Mouse (Mus musculus) forebrain, embryonic 11.5 days (tissue): Measurements from ENCODE around the gene Cox6b2. TPM values are rescaled to one million over a fixed set of nuclear protein-coding genes. Genes with fewer than 3 reads are reported as not detected.

Source experiments
- ATAC-seq: fragments of 200-750 bp; cut with Nextera tagmentation; replicated peaks from 2 replicates; pipeline ENCODE4 v1.8.0; 2017; ENCODE audit warnings: moderate TSS enrichment; ENCODE audit not compliant: low FRiP score
- DNase-seq: peaks from one replicate; pipeline ENCODE4 v3.0.0-alpha.2; 2017; ENCODE audit warnings: low spot score
- H3K27ac ChIP-seq: fragments of 300-500 bp; sonication (generic); 2 replicates; pipeline ENCODE4 v1.5.1; 2014; ENCODE audit warnings: low read depth, low read length
- H3K27me3 ChIP-seq: fragments of 300-500 bp; sonication (generic); 2 replicates; pipeline ENCODE4 v1.6.1; 2014; ENCODE audit warnings: mild to moderate bottlenecking, low read length, mixed read lengths; ENCODE audit not compliant: control insufficient read depth, insufficient read depth
- H3K36me3 ChIP-seq: fragments of 300-500 bp; sonication (generic); 2 replicates; pipeline ENCODE4 v1.6.1; 2014; ENCODE audit warnings: mild to moderate bottlenecking, low read length, moderate library complexity, mixed read lengths; ENCODE audit not compliant: control insufficient read depth, insufficient read depth
- H3K4me1 ChIP-seq: fragments of 300-500 bp; sonication (generic); replicated peaks from 2 replicates; pipeline ENCODE4 v1.6.1; 2014; ENCODE audit warnings: low read length, mixed read lengths; ENCODE audit not compliant: control insufficient read depth, insufficient read depth
- H3K4me2 ChIP-seq: fragments of 300-500 bp; sonication (generic); 2 replicates; pipeline ENCODE4 v1.6.1; 2014; ENCODE audit warnings: low read depth, mild to moderate bottlenecking, low read length, moderate library complexity, mixed read lengths; ENCODE audit not compliant: severe bottlenecking
- H3K4me3 ChIP-seq: fragments of 300-500 bp; sonication (generic); 2 replicates; pipeline ENCODE4 v1.5.1; 2014; ENCODE audit warnings: low read depth, low read length
- H3K9ac ChIP-seq: fragments of 300-500 bp; sonication (generic); 2 replicates; pipeline ENCODE4 v1.6.1; 2014; ENCODE audit warnings: low read length
- H3K9me3 ChIP-seq: fragments of 300-500 bp; sonication (generic); 2 replicates; pipeline ENCODE4 v1.6.1; 2016; ENCODE audit warnings: low read length, mixed read lengths; ENCODE audit not compliant: control insufficient read depth
- WGBS: fragments of 180-500 bp; shearing (Covaris S2); extraction: QIAGEN DNeasy Blood & Tissue Kit; methylation state at CpG from one replicate; pipeline ENCODE4 v1.1.7; 2014; 5-methylcytosine and 5-hydroxymethylcytosine counted together
- polyA plus RNA-seq: library from polyadenylated mRNA; unstranded; fragments of >200 nt; fragmentation: Nextera tagmentation; extraction: Ambion mirVana; gene quantifications from 2 replicates; pipeline ENCODE4 v1.2.1, GENCODE M21; 2014

Gene Cox6b2
- polyA plus RNA-seq, 1 experiment from 2014 or later: 29.9 TPM

GRCm38 (mm10) chr7:4776861-4777830 is 24.3 kb upstream of the Cox6b2 start:
- Histone ChIP-seq H3K9ac (no peak overlapping the region), H3K36me3 (no peaks in the 10 kb centered on the region), H3K4me3 (peak overlapping the region; percentile 11), H3K27me3 (peaks cover 46% of the 10 kb centered on the region), H3K4me1 (0 out of 2 replicates have a peak, but pooled peaks cover 5% of the 10 kb centered on the region), H3K4me2 (peak overlapping the region; percentile 32), H3K9me3 (no peaks in the 10 kb centered on the region), H3K27ac (no peak overlapping the region)
- 1% methylated on average over 54 of the region's 56 CpGs for WGBS
- ATAC-seq: peak; percentile 86
- peak; percentile 90 for DNase-seq

- 55% methylated on average over 10 of the region's 10 CpGs for WGBS
- H3K4me1 ChIP-seq: 0 out of 2 replicates have a peak, but pooled peaks cover 5% of the 10 kb centered on the region
- no peaks in the 10 kb centered on the region for H3K36me3 ChIP-seq
- peaks cover 46% of the 10 kb centered on the region for H3K27me3 ChIP-seq
- no peak overlapping the region for H3K4me3 ChIP-seq
- no peak overlapping the region for H3K27ac ChIP-seq
- no peak overlapping the region for H3K9ac ChIP-seq
- no peak for DNase-seq
- no peak for ATAC-seq
- no peaks in the 10 kb centered on the region for H3K9me3 ChIP-seq
- H3K4me2 ChIP-seq: no peak overlapping the region
Measured at GRCm38 (mm10) chr7:4776131-4776530, 23.2 kb upstream of the Cox6b2 start.

- H3K4me3 ChIP-seq: no peak within 1 kb of the TSS
- WGBS: 83% methylated on average over 3 of the region's 5 CpGs
- no peak within 1 kb of the TSS for H3K4me2 ChIP-seq
- no peaks in the 10 kb centered on the region for H3K36me3 ChIP-seq
- peaks cover 13% of the 10 kb centered on the region for H3K27me3 ChIP-seq
- no peaks in the 10 kb centered on the region for H3K4me1 ChIP-seq
- H3K27ac ChIP-seq: no peak within 1 kb of the TSS
- ATAC-seq: no peak
- no peaks in the 10 kb centered on the region for H3K9me3 ChIP-seq
- no peak for DNase-seq
- H3K9ac ChIP-seq: no peak within 1 kb of the TSS
Measured at GRCm38 (mm10) chr7:4771202-4771601, 18.3 kb upstream of the Cox6b2 start, which contains the start of gene Fam71e2. Gene Fam71e2 (minus strand): TSS chr7:4771302.

- Histone ChIP-seq H3K9ac (no peak overlapping the region), H3K4me3 (no peak overlapping the region), H3K27me3 (no peaks in the 10 kb centered on the region), H3K9me3 (no peaks in the 10 kb centered on the region), H3K27ac (no peak overlapping the region), H3K4me2 (no peak overlapping the region), H3K4me1 (peaks cover 12% of the 10 kb centered on the region), H3K36me3 (no peaks in the 10 kb centered on the region)
- no peak for DNase-seq
- no peak for ATAC-seq
- 10% methylated on average over 4 of the region's 4 CpGs for WGBS
Measured at GRCm38 (mm10) chr7:4764946-4765710, 12.2 kb upstream of the Cox6b2 start.

GRCm38 (mm10) chr7:4759670-4760069 is 6.8 kb upstream of the Cox6b2 start:
- DNase-seq: peak; percentile 20
- H3K9me3 ChIP-seq: no peaks in the 10 kb centered on the region

GRCm38 (mm10) chr7:4751971-4752820 is 698 bp downstream of the Cox6b2 start:
- Histone ChIP-seq H3K27ac (0 out of 2 replicates have a peak overlapping the region, but pooled peaks have one; percentile 7), H3K9ac (peak overlapping the region; percentile 27; the same call in 1 of the 2 replicates), H3K36me3 (no peaks in the 10 kb centered on the region), H3K4me2 (peak overlapping the region; percentile 41), H3K4me3 (peak overlapping the region; percentile 32), H3K4me1 (peaks cover 10% of the 10 kb centered on the region), H3K27me3 (no peaks in the 10 kb centered on the region), H3K9me3 (no peaks in the 10 kb centered on the region)
- WGBS: 1% methylated on average over 30 of the region's 30 CpGs
- peak; percentile 78 for ATAC-seq
- DNase-seq: peak; percentile 85

More at GRCm38 (mm10) chr7:4759670-4760069, 6.8 kb upstream of the Cox6b2 start:
- Histone ChIP-seq H3K27me3 (no peaks in the 10 kb centered on the region), H3K27ac (no peak overlapping the region; the same call in 1 of the 2 replicates), H3K9ac (no peak overlapping the region), H3K4me2 (no peak overlapping the region), H3K4me1 (0 out of 2 replicates have a peak, but pooled peaks cover 1% of the 10 kb centered on the region), H3K4me3 (no peak overlapping the region), H3K36me3 (no peaks in the 10 kb centered on the region)
- no peak for ATAC-seq
- WGBS: 41% methylated on average over 1 of the region's 1 CpGs

- DNase-seq (no peak), ATAC-seq (no peak)
- no peak overlapping the region for H3K9ac ChIP-seq
- H3K4me2 ChIP-seq: no peak overlapping the region
- 93% methylated on average over 2 of the region's 2 CpGs for WGBS
- H3K27ac ChIP-seq: no peak overlapping the region
- peaks cover 10% of the 10 kb centered on the region for H3K4me1 ChIP-seq
- no peaks in the 10 kb centered on the region for H3K27me3 ChIP-seq
- H3K9me3 ChIP-seq: no peaks in the 10 kb centered on the region
- H3K4me3 ChIP-seq: no peak overlapping the region
- no peaks in the 10 kb centered on the region for H3K36me3 ChIP-seq
Measured at GRCm38 (mm10) chr7:4749169-4749568, 3.7 kb downstream of the Cox6b2 start.

GRCm38 (mm10) chr7:4748321-4748720 is 4.6 kb downstream of the Cox6b2 start:
- 90% methylated on average over 4 of the region's 4 CpGs for WGBS
- H3K36me3 ChIP-seq: no peaks in the 10 kb centered on the region
- H3K4me3 ChIP-seq: no peak overlapping the region
- DNase-seq (no peak), ATAC-seq (no peak)
- peaks cover 10% of the 10 kb centered on the region for H3K4me1 ChIP-seq
- H3K9me3 ChIP-seq: no peaks in the 10 kb centered on the region
- H3K27ac ChIP-seq: no peak overlapping the region
- no peaks in the 10 kb centered on the region for H3K27me3 ChIP-seq
- no peak overlapping the region for H3K4me2 ChIP-seq
- H3K9ac ChIP-seq: no peak overlapping the region
